Mouse (Mus musculus) ovary, postnatal 36 days (tissue): ENCODE data around the gene Gm13101.
"Not testable (repeated sequence)": the region's sequence is repeated elsewhere in the genome, so short reads cannot be mapped to it uniquely, and the experiment has no call there.

ENCODE experiments used
- DNase-seq: peaks from one replicate; pipeline ENCODE4 v3.0.0; 2022; ENCODE audit warnings: low spot score, mixed read lengths

Gene Gm13101

GRCm38 (mm10) chr4:143966850-143967249 is at the start of gene Gm13101:
Gene Gm13101, minus strand, starts transcription at chr4:143966950.
- DNase-seq, result not testable (repeated sequence)

GRCm38 (mm10) chr4:143994269-143994668 is 27.5 kb upstream of the Gm13101 start, which contains the start of gene Pramef17:
Gene Pramef17, minus strand, starts transcription at chr4:143994369.
- DNase-seq, result not testable (repeated sequence)

DNA sequence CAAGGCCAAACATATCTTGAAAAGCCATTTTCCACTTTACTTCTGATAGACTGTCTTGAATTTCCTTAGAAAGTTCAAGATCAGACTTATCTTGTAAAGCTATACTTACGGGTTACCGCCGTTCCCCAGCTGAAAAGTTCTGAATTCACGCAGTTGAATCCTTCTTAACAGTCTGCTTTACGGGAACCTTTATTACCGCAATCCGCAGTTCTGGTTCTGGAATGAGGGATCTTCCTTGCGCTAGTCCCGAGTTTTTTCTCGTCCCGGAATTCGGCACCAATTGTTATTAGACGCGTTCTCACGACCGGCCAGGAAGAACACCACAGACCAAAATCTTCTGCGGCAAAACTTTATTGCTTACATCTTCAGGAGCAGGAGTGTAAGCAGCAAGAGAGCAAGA is 21.4 kb upstream of the Gm13101 start:
- DNase-seq, result peak; percentile 29

GRCm38 (mm10) chr4:143987475-143987941 is 20.8 kb upstream of the Gm13101 start:
- peak; percentile 28 for DNase-seq

DNA sequence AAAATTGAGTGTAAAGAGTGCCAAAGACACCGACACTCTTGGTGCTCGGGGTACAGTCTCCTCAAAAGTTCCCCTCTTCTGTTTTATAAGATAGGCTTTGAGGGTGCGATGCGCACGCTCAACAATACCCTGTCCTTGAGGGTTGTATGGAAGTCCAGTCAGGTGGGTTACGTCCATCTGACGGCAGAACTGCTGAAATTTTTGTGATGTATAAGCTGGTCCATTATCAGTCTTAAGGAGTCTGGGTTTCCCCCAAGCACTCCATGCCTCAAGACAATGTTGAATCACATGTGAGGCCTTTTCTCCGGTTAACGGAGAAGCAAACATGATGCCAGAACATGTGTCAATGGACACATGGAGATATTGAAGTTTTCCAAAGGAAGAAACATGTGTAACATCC is 19.0 kb upstream of the Gm13101 start:
- DNase-seq, result peak; percentile 19

GRCm38 (mm10) chr4:143985165-143985564 is 18.4 kb upstream of the Gm13101 start:
- not testable (repeated sequence) for DNase-seq

DNA sequence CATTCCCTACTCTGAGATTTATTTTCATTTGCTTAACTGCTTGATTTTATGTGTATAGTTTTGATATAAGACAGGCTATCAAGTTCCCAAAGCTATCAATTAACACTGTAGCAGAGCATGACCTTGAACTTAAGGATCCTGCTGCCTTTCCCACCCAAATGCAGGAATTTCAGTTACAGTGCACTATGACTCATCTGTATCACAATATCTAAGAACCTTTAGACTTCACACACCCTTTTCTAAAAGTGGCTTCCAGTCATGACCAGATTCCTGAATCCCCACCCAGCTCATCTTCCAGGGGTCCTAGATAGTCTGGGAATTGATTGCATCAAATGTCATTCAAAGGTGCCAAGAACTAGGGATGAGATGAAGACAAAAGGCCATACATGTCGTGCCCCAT is 16.7 kb upstream of the Gm13101 start:
- not testable (repeated sequence) for DNase-seq

- not testable (repeated sequence) for DNase-seq
Measured at GRCm38 (mm10) chr4:143950916-143951315, 15.8 kb downstream of the Gm13101 start, which contains the start of gene Pramef25. Gene Pramef25, minus strand, starts transcription at chr4:143951016.
